Mouse (Mus musculus): ENCODE measurements around the gene Galnt11. TPM values are rescaled to one million over a fixed set of nuclear protein-coding genes. Genes with fewer than 3 reads are reported as not detected.

The Galnt11 gene
- total and polyA plus RNA-seq, 3 experiments: 12.6 to 13.6 TPM; not detected in 1

- TF ChIP-seq RCOR1 (IDR thresholded peaks at IDR 0.05; ENCODE audit: low read depth, low read length): no peak
- TF ChIP-seq GATA1 (IDR thresholded peaks at IDR 0.05; ENCODE audit: low read depth, low read length): no peak
- no peak for TF ChIP-seq CTCF (IDR thresholded peaks at IDR 0.05 in 2 of 3, conservative IDR thresholded peaks at IDR 0.05 in 1 of 3; ENCODE audit: control insufficient read depth in 1 of 3, insufficient read depth in 1 of 3, low read depth in 2 of 3, low read length in 3 of 3, poor library complexity in 1 of 3, severe bottlenecking in 1 of 3)
- no peaks in the 10 kb centered on the region for H3K27me3 ChIP-seq (ENCODE audit: control insufficient read depth in 1 of 2, insufficient read depth in 2 of 2, low read length in 2 of 2)
- no peak overlapping the region for H3K4me3 ChIP-seq (ENCODE audit: control insufficient read depth in 1 of 2, insufficient read depth in 1 of 2, low read depth in 2 of 2, low read length in 2 of 2)
- no peak for DNase-seq (ENCODE audit: low read depth, low spot score)
- no peak overlapping the region for H3K27ac ChIP-seq (ENCODE audit: control insufficient read depth, low read depth, low read length)
- H3K36me3 ChIP-seq (ENCODE audit: control insufficient read depth in 1 of 2, insufficient read depth in 2 of 2, low read length in 2 of 2): peaks cover 0 to 2% of the 10 kb centered on the region in 2 experiments; a peak in 2 of 4 replicates
- no peaks in the 10 kb centered on the region for H3K9me3 ChIP-seq (replicated peaks; ENCODE audit: insufficient read depth, low read length)
- no peak overlapping the region for H3K9ac ChIP-seq (ENCODE audit: control insufficient read depth, low read depth, low read length, poor library complexity, severe bottlenecking)
- no peaks in the 10 kb centered on the region for H3K79me2 ChIP-seq (ENCODE audit: control insufficient read depth, insufficient read depth, low read length, poor library complexity)
- H3K4me1 ChIP-seq (ENCODE audit: control insufficient read depth in 1 of 2, insufficient read depth in 2 of 2, low read length in 2 of 2): no peaks in the 10 kb centered on the region
Observed at GRCm38 (mm10) chr5:25252825-25253544, 31.3 kb downstream of the Galnt11 start.

DNA sequence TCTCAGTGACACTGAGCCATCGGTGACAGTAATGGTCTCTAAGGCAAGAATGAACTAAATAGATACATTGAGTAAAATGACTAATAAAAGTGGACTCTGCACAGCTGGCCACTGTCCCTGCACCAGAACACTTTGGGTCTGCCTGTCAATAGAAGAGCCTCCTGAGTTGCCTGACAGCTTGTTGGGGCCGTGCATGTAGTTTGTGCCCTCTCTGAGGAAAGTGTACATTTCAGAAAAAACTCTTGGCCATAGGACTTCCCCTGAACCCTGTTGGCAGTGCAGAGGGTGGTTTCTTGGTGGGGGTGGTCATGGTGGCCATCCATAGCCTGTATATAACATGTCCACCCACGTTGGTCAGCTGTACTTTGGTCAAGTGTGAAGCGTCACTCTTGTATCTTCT is 32.8 kb downstream of the Galnt11 start:
- Histone ChIP-seq H3K9ac (ENCODE audit: control insufficient read depth, low read depth, low read length, poor library complexity, severe bottlenecking) (no peak overlapping the region), H3K27ac (ENCODE audit: control insufficient read depth, low read depth, low read length) (no peak overlapping the region), H3K36me3 (ENCODE audit: control insufficient read depth in 1 of 2, insufficient read depth in 2 of 2, low read length in 2 of 2) (peaks cover 0 to 2% of the 10 kb centered on the region in 2 experiments; a peak in 2 of 4 replicates), H3K4me3 (ENCODE audit: control insufficient read depth in 1 of 2, insufficient read depth in 1 of 2, low read depth in 2 of 2, low read length in 2 of 2) (no peak overlapping the region), H3K79me2 (ENCODE audit: control insufficient read depth, insufficient read depth, low read length, poor library complexity) (no peaks in the 10 kb centered on the region), H3K9me3 (replicated peaks; ENCODE audit: insufficient read depth, low read length) (no peaks in the 10 kb centered on the region), H3K27me3 (ENCODE audit: control insufficient read depth in 1 of 2, insufficient read depth in 2 of 2, low read length in 2 of 2) (no peaks in the 10 kb centered on the region), H3K4me1 (ENCODE audit: control insufficient read depth in 1 of 2, insufficient read depth in 2 of 2, low read length in 2 of 2) (no peaks in the 10 kb centered on the region)
- TF ChIP-seq MAX (IDR thresholded peaks at IDR 0.05; ENCODE audit: low read length) (no peak), POLR2AphosphoS5 (IDR thresholded peaks at IDR 0.05; ENCODE audit: borderline replicate concordance, low read depth, low read length) (no peak), MAFK (IDR thresholded peaks at IDR 0.05; ENCODE audit: borderline replicate concordance, low read depth, low read length) (no peak), USF2 (IDR thresholded peaks at IDR 0.05; ENCODE audit: borderline replicate concordance in 1 of 2, insufficient read depth in 1 of 2, low read depth in 1 of 2, low read length in 2 of 2) (no peak), POLR2AphosphoS2 (IDR thresholded peaks at IDR 0.05; ENCODE audit: low read length) (no peak), GABPA (IDR thresholded peaks at IDR 0.05; ENCODE audit: low read depth, low read length) (no peak), RCOR1 (IDR thresholded peaks at IDR 0.05; ENCODE audit: low read depth, low read length) (no peak), ZKSCAN1 (IDR thresholded peaks at IDR 0.05; ENCODE audit: low read depth, low read length) (no peak)
- DNase-seq (ENCODE audit: low read depth, low spot score): no peak

DNA sequence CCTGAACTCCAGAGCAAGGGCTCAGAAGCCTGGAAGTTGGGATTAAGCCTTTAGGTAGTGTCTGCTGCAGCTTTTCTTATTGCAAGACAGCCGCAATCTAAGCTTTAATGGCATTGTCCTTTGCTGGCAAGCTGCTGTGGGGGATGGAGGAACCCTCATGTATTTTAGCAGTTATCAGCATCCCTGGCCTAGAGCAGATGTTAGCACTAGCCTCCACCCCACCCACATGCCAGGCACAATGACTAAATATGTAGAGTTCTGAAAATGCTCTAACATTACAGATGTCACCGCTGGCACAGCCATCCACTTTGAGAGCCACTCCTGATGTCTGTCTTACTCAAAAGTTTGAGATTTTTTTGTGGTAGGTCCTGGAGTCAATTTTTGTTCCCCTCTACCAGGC is 35.0 kb downstream of the Galnt11 start:
- TF ChIP-seq CHD2 (IDR thresholded peaks at IDR 0.05; ENCODE audit: low read length): no peak
- no peak for TF ChIP-seq MYB (IDR thresholded peaks at IDR 0.05; ENCODE audit: low read depth, low read length)
- no peak for TF ChIP-seq MXI1 (IDR thresholded peaks at IDR 0.05; ENCODE audit: low read depth, low read length)
- no peak for TF ChIP-seq EP300 (IDR thresholded peaks at IDR 0.05; ENCODE audit: low read depth in 1 of 2, low read length in 2 of 2)
- no peak for TF ChIP-seq ZKSCAN1 (IDR thresholded peaks at IDR 0.05; ENCODE audit: low read depth, low read length)
- no peak for TF ChIP-seq CHD1 (IDR thresholded peaks at IDR 0.05; ENCODE audit: low read depth, low read length)
- TF ChIP-seq CTCF (IDR thresholded peaks at IDR 0.05 in 2 of 3, conservative IDR thresholded peaks at IDR 0.05 in 1 of 3; ENCODE audit: control insufficient read depth in 1 of 3, insufficient read depth in 1 of 3, low read depth in 2 of 3, low read length in 3 of 3, poor library complexity in 1 of 3, severe bottlenecking in 1 of 3): no peak
- no peak for TF ChIP-seq USF1 (IDR thresholded peaks at IDR 0.05; ENCODE audit: low read depth, low read length)
- TF ChIP-seq RAD21 (IDR thresholded peaks at IDR 0.05; ENCODE audit: low read depth, low read length): no peak
- TF ChIP-seq MAFK (IDR thresholded peaks at IDR 0.05; ENCODE audit: borderline replicate concordance, low read depth, low read length): no peak
- peaks cover 0 to 2% of the 10 kb centered on the region in 2 experiments; a peak in 2 of 4 replicates for H3K36me3 ChIP-seq (ENCODE audit: control insufficient read depth in 1 of 2, insufficient read depth in 2 of 2, low read length in 2 of 2)
- H3K4me1 ChIP-seq (ENCODE audit: control insufficient read depth in 1 of 2, insufficient read depth in 2 of 2, low read length in 2 of 2): no peaks in the 10 kb centered on the region
- no peaks in the 10 kb centered on the region for H3K79me2 ChIP-seq (ENCODE audit: control insufficient read depth, insufficient read depth, low read length, poor library complexity)
- H3K27me3 ChIP-seq (ENCODE audit: control insufficient read depth in 1 of 2, insufficient read depth in 2 of 2, low read length in 2 of 2): no peaks in the 10 kb centered on the region
- H3K4me3 ChIP-seq (ENCODE audit: control insufficient read depth in 1 of 2, insufficient read depth in 1 of 2, low read depth in 2 of 2, low read length in 2 of 2): no peak overlapping the region
- DNase-seq (ENCODE audit: low read depth, low spot score): no peak
- H3K9ac ChIP-seq (ENCODE audit: control insufficient read depth, low read depth, low read length, poor library complexity, severe bottlenecking): no peak overlapping the region
- no peak overlapping the region for H3K27ac ChIP-seq (ENCODE audit: control insufficient read depth, low read depth, low read length)
- no peaks in the 10 kb centered on the region for H3K9me3 ChIP-seq (replicated peaks; ENCODE audit: insufficient read depth, low read length)

Measured in MEL (cell line).